Mouse (Mus musculus): ENCODE results near the gene Myl12a.

Gene Myl12a

GRCm38 (mm10) chr17:71002744-71003094, at the start of gene Myl12a:
Gene Myl12a, minus strand, starts transcription at chr17:71002878.
- DNase-seq (ENCODE audit: extremely low read depth, low read depth) = no peak

GRCm38 (mm10) chr17:71049292-71049691, 46.6 kb upstream of the Myl12a start:
- no peak for DNase-seq (ENCODE audit: extremely low read depth, low read depth)

- no peak for DNase-seq (ENCODE audit: extremely low read depth, low read depth)
Measured at GRCm38 (mm10) chr17:71046856-71047255, 44.2 kb upstream of the Myl12a start.

GRCm38 (mm10) chr17:71045591-71045990, 42.9 kb upstream of the Myl12a start:
- no peak for DNase-seq (ENCODE audit: extremely low read depth, low read depth)

DNA sequence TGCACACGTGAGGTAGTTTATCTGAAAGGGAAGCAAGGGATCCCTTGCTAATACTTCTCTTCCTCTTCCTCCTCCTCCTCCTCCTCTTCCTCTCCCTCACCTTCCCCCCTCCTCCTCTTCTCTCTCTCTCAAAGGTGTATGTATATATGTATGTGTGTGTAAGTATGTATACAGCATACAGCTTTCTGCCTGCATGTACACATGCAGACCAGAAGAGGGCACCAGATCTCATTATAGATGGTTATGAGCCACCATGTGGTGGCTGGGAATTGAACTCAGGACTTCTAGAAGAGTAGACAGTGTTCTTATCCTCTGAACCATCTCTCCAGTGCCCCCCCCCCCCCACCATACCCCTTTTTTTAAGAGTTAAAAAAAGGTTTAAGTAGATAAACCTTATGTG, 40.0 kb upstream of the Myl12a start:
- DNase-seq (ENCODE audit: extremely low read depth, low read depth) = no peak

- no peak for DNase-seq (ENCODE audit: extremely low read depth, low read depth)
Measured at GRCm38 (mm10) chr17:71040582-71040880, 37.9 kb upstream of the Myl12a start.

DNA sequence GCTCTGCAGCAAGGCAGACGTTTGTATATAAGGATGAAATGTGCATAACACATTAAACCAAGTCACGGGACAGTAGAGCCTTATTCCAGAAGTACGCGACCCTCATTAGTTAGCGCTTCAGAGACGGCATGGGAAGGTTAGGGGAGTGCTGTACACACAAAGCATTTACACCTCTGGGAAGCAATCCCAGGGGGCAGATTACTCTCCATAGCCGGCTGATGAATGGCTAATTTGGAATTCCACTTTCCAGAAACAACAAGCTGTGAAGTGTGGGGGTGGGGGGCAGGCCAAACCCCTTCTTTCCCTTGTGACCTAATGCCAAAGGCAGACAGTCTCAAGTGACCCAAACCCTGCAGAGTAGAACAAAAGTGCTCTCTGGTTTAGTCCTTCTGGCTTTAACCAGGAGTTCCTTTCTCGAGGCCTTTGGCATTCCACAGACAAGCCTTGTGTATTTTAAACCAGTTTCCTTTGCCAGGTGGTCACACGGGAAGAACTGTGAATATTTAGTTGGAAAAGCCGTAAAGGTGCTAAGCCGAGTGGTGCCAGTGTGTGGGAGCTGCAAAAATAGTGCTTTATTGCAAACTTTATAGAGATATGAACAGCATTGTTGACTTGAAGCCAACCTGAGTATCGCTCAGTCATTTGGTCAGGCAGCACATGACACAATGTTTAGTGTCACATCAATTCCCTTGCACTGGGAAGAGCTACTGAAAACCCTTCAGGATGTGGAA, 37.3 kb upstream of the Myl12a start:
- no peak for DNase-seq (ENCODE audit: extremely low read depth, low read depth)

- DNase-seq (ENCODE audit: extremely low read depth, low read depth) = no peak
Measured at GRCm38 (mm10) chr17:71038812-71039211, 36.1 kb upstream of the Myl12a start.

- DNase-seq (ENCODE audit: extremely low read depth, low read depth) = no peak
Measured at GRCm38 (mm10) chr17:71037188-71037587, 34.5 kb upstream of the Myl12a start.

DNA sequence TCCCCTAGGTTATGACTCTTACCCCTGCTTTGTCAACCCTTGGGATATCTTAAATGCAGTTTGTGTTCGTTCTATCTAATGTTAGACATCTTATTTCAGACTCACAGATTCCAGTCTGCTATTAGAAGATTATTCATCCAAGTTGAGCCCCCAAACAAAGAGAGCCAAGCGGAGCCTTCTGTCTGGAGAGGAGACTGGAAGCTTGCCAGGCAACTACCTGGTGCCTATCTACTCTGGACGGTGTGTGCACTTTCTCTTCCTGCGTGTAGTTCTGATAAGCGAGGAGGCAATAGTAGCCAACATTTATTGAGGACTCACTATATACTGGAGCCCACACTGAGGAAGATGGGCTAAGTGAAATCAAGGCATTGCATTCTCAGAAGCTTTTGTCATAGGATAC, 31.8 kb upstream of the Myl12a start:
- DNase-seq (ENCODE audit: extremely low read depth, low read depth) = no peak

GRCm38 (mm10) chr17:71032719-71033118, 30.0 kb upstream of the Myl12a start:
- no peak for DNase-seq (ENCODE audit: extremely low read depth, low read depth)

GRCm38 (mm10) chr17:71027186-71027585, 24.5 kb upstream of the Myl12a start:
- no peak for DNase-seq (ENCODE audit: extremely low read depth, low read depth)

DNA sequence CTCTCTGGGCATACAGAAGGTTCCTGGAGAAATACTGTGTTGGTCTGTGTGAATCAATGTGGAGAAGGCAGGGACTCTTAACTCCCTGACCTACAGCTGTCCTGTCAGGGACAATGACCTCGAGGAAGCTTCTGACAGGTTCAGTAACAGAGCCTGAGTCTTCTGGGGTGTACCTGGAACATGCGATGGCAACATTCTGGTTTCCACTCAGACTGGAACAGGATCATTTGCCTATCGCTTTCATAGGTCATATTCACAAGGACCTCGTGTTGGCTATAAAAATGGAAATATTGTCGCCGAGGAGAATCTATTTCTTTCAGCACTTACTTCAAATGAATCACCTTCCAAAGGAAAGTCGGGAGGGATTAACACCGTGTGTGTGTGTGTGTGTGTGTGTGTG, 23.2 kb upstream of the Myl12a start:
- DNase-seq (ENCODE audit: extremely low read depth, low read depth) = no peak

- DNase-seq (ENCODE audit: extremely low read depth, low read depth) = no peak
Measured at GRCm38 (mm10) chr17:71024071-71024470, 21.4 kb upstream of the Myl12a start.

GRCm38 (mm10) chr17:71022841-71023240, 20.2 kb upstream of the Myl12a start:
- no peak for DNase-seq (ENCODE audit: extremely low read depth, low read depth)

DNA sequence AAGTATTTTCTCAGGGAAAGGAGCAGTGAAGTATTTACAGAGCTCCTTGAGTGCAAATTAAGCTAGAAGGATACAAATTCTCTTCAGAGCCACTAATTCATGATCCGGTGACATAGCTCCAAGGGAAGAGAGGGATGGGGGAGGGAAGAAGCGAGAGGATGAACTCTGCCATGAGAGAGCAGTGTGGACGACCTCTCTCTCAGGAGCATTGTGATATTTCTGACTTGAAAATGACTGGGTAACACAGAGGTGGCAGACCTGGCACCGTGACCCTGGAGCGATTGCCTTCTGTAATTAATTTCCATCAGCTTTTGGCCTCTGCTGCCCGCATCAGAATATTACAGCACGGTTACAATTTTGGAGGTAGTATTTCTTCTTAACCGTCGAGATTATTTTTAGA, 17.2 kb upstream of the Myl12a start:
- no peak for DNase-seq (ENCODE audit: extremely low read depth, low read depth)

- no peak for DNase-seq (ENCODE audit: extremely low read depth, low read depth)
Measured at GRCm38 (mm10) chr17:71019309-71019655, 16.6 kb upstream of the Myl12a start.

DNA sequence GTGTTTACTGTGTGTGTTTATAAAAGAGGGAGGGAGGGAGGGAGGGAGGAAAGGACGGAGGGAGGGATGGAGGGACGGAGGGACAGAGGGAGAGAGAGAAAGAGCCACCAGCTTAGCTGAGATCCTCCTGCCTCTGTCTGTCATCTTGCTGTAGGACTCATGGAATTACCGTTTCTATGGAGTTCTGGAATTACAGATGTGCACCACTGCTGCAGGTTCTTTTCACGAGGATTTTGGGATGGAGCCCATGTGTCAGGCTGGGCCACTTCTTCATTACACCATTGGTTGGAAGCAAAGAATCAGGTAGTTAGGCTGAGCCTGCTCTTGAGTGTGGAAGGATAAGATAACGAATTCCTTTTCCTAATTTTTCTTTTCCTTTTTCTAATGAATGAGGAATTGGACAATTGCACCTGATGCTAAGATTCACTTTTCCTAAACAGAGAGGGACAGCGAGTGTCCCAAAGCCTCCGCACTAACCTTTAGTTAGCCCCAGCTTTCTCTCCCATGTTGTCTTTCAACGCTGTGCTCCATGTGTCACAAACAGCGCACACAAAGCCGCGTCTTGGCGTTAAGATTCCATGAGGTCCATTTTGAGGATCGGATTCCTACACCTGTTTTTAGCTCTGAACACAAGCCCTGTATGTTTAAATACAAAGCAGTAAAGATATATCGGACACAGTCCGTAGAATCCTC, 16.1 kb upstream of the Myl12a start:
- no peak for DNase-seq (ENCODE audit: extremely low read depth, low read depth)

DNA sequence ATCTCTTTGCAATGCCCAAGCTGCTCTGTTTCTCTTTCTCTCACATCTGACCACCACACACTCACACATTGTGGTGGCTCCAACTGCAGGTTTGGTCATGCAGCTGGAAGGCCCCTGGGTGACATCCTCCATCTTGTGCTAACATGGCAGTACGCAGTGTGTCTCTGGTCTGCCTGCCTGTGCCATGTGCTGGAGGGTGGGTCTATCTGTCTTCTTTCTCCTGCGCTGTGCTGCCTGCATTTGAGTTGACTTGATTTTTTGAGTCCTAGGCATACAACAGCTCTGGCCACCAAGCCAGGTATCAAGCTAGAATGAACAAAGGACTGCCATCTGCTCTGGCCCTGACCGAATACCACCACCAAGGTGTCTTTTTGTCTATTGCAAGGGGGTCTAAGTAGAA, 15.5 kb upstream of the Myl12a start:
- DNase-seq (ENCODE audit: extremely low read depth, low read depth) = no peak

- no peak for DNase-seq (ENCODE audit: extremely low read depth, low read depth)
Measured at GRCm38 (mm10) chr17:71017457-71017998, 14.8 kb upstream of the Myl12a start.

GRCm38 (mm10) chr17:71014911-71015310, 12.2 kb upstream of the Myl12a start:
- no peak for DNase-seq (ENCODE audit: extremely low read depth, low read depth)

DNA sequence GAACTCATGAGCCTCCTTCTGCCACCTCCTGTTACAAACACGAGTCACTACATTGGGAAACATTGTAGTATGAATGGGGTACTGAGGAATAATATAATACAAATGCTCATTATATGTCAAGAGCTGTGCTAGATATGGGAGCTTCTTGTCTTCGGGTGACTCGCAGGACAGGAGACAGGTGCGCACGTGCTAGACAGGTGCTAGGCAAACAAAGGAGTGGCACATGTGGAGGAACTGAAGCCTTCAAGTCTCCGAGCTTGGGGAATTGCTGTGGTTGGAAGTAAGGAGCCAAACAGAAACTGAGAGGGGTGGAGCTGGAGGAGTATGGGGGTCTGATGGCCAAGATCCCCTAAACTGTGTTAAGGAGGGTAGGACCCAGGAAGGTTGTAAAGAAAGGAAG, 10.4 kb upstream of the Myl12a start:
- DNase-seq (ENCODE audit: extremely low read depth, low read depth) = no peak
